Mouse (Mus musculus) intestine, embryonic 15.5 days (tissue): ENCODE data around the gene Hist1h2ac. TPM values are rescaled to one million over a fixed set of nuclear protein-coding genes. Genes with fewer than 3 reads are reported as not detected.
"Not testable (repeated sequence)": the region's sequence is repeated elsewhere in the genome, so short reads cannot be mapped to it uniquely, and the experiment has no call there.

ENCODE experiments used
- ATAC-seq: fragments of 200-750 bp; cut with Nextera tagmentation; 2 replicates; pipeline ENCODE4 v1.8.0; 2017; ENCODE audit warnings: moderate TSS enrichment, moderate library complexity
- H3K27ac ChIP-seq: fragments of 300-500 bp; sonication (generic); 2 replicates; pipeline ENCODE4 v1.5.1; 2015; ENCODE audit warnings: mild to moderate bottlenecking, inconsistent platforms
- H3K27me3 ChIP-seq: fragments of 300-500 bp; sonication (generic); replicated peaks from 2 replicates; pipeline ENCODE4 v1.6.1; 2015; ENCODE audit warnings: inconsistent platforms
- H3K36me3 ChIP-seq: fragments of 300-500 bp; sonication (generic); 2 replicates; pipeline ENCODE4 v1.6.1; 2015; ENCODE audit warnings: inconsistent platforms
- H3K4me1 ChIP-seq: fragments of 300-500 bp; sonication (generic); replicated peaks from 2 replicates; pipeline ENCODE4 v1.6.1; 2015; ENCODE audit warnings: inconsistent platforms
- H3K4me2 ChIP-seq: fragments of 300-500 bp; sonication (generic); replicated peaks from 2 replicates; pipeline ENCODE4 v1.6.1; 2015; ENCODE audit warnings: mild to moderate bottlenecking, inconsistent platforms
- H3K4me3 ChIP-seq: fragments of 300-500 bp; sonication (generic); replicated peaks from 2 replicates; pipeline ENCODE4 v1.5.1; 2015; ENCODE audit warnings: inconsistent platforms
- H3K9ac ChIP-seq: fragments of 300-500 bp; sonication (generic); 2 replicates; pipeline ENCODE4 v1.6.1; 2015; ENCODE audit warnings: inconsistent platforms
- H3K9me3 ChIP-seq: fragments of 300-500 bp; sonication (generic); 2 replicates; pipeline ENCODE4 v1.6.1; 2016; ENCODE audit warnings: inconsistent platforms
- WGBS: fragments of 180-500 bp; shearing (Covaris S2); methylation state at CpG from one replicate; pipeline ENCODE4 v1.1.7; 2015; 5-methylcytosine and 5-hydroxymethylcytosine counted together
- polyA plus RNA-seq: library from polyadenylated mRNA; unstranded; fragments of >200 nt; fragmentation: Nextera tagmentation; extraction: Ambion mirVana; gene quantifications from 2 replicates; pipeline ENCODE4 v1.2.1, GENCODE M21; 2015

Hist1h2ac gene
- polyA plus RNA-seq, 1 experiment from 2014 or later: 1.5 TPM

- no peaks in the 10 kb centered on the region for H3K36me3 ChIP-seq
- peak within 1 kb of the TSS; percentile 44 for H3K4me3 ChIP-seq
- H3K4me2 ChIP-seq: peak within 1 kb of the TSS; percentile 86
- peak; percentile 85 for ATAC-seq
- H3K9ac ChIP-seq: peak within 1 kb of the TSS; percentile 56
- no peak within 1 kb of the TSS; the same call in 1 of the 2 replicates for H3K27ac ChIP-seq
- H3K27me3 ChIP-seq: no peaks in the 10 kb centered on the region
- H3K9me3 ChIP-seq: no peaks in the 10 kb centered on the region
- 3% methylated on average over 17 of the region's 17 CpGs for WGBS
- H3K4me1 ChIP-seq: 0 out of 2 replicates have a peak, but pooled peaks cover 2% of the 10 kb centered on the region
These were observed 26.8 kb upstream of the Hist1h2ac start, which contains the start of gene Hfe for GRCm38 (mm10) chr13:23710374-23711089. Hfe (minus strand) TSS chr13:23710854.

GRCm38 (mm10) chr13:23709714-23710373 is 26.1 kb upstream of the Hist1h2ac start:
- Histone ChIP-seq H3K27ac (no peak overlapping the region), H3K9me3 (no peaks in the 10 kb centered on the region), H3K4me3 (peak overlapping the region; percentile 44), H3K9ac (peak overlapping the region; percentile 56), H3K4me2 (peak overlapping the region; percentile 86), H3K27me3 (no peaks in the 10 kb centered on the region), H3K36me3 (no peaks in the 10 kb centered on the region), H3K4me1 (0 out of 2 replicates have a peak, but pooled peaks cover 2% of the 10 kb centered on the region)
- 30% methylated on average over 15 of the region's 15 CpGs for WGBS
- ATAC-seq: peak; percentile 38

- no peak for ATAC-seq
These were observed 24.9 kb upstream of the Hist1h2ac start for GRCm38 (mm10) chr13:23708654-23709053.

GRCm38 (mm10) chr13:23708041-23708440 is 24.3 kb upstream of the Hist1h2ac start:
- Histone ChIP-seq H3K4me3 (no peak overlapping the region), H3K27ac (no peak overlapping the region), H3K4me1 (0 out of 2 replicates have a peak, but pooled peaks cover 2% of the 10 kb centered on the region), H3K9ac (no peak overlapping the region), H3K4me2 (no peak overlapping the region), H3K36me3 (no peaks in the 10 kb centered on the region), H3K27me3 (no peaks in the 10 kb centered on the region), H3K9me3 (no peaks in the 10 kb centered on the region)
- 85% methylated on average over 4 of the region's 4 CpGs for WGBS
- no peak for ATAC-seq

More at GRCm38 (mm10) chr13:23708654-23709053, 24.9 kb upstream of the Hist1h2ac start:
- WGBS: 67% methylated on average over 4 of the region's 4 CpGs
- Histone ChIP-seq H3K36me3 (no peaks in the 10 kb centered on the region), H3K9ac (no peak overlapping the region), H3K4me2 (no peak overlapping the region), H3K9me3 (no peaks in the 10 kb centered on the region), H3K4me3 (no peak overlapping the region), H3K27me3 (no peaks in the 10 kb centered on the region), H3K4me1 (0 out of 2 replicates have a peak, but pooled peaks cover 2% of the 10 kb centered on the region), H3K27ac (no peak overlapping the region)

GRCm38 (mm10) chr13:23706771-23707170 is 23.0 kb upstream of the Hist1h2ac start:
- ATAC-seq: no peak
- Histone ChIP-seq H3K27ac (no peak overlapping the region), H3K9ac (no peak overlapping the region), H3K27me3 (no peaks in the 10 kb centered on the region), H3K4me2 (no peak overlapping the region), H3K9me3 (no peaks in the 10 kb centered on the region), H3K4me3 (no peak overlapping the region), H3K4me1 (0 out of 2 replicates have a peak, but pooled peaks cover 2% of the 10 kb centered on the region), H3K36me3 (no peaks in the 10 kb centered on the region)
- WGBS: 94% methylated on average over 12 of the region's 12 CpGs

GRCm38 (mm10) chr13:23705751-23706356 is 22.1 kb upstream of the Hist1h2ac start:
- Histone ChIP-seq H3K36me3 (no peaks in the 10 kb centered on the region), H3K4me3 (no peak overlapping the region), H3K9ac (no peak overlapping the region), H3K9me3 (no peaks in the 10 kb centered on the region), H3K27me3 (no peaks in the 10 kb centered on the region), H3K4me1 (peaks cover 5% of the 10 kb centered on the region), H3K27ac (no peak overlapping the region), H3K4me2 (no peak overlapping the region)
- WGBS: 89% methylated on average over 7 of the region's 7 CpGs
- ATAC-seq: no peak

GRCm38 (mm10) chr13:23702801-23703200 is 19.1 kb upstream of the Hist1h2ac start:
- WGBS: 77% methylated on average over 2 of the region's 2 CpGs
- not testable (repeated sequence) for H3K27ac ChIP-seq, H3K9me3 ChIP-seq, H3K4me1 ChIP-seq, H3K9ac ChIP-seq, H3K27me3 ChIP-seq, H3K36me3 ChIP-seq, ATAC-seq, H3K4me3 ChIP-seq, H3K4me2 ChIP-seq

GRCm38 (mm10) chr13:23702220-23702619 is 18.5 kb upstream of the Hist1h2ac start:
- no peak overlapping the region for H3K4me2 ChIP-seq
- WGBS: 74% methylated on average over 4 of the region's 4 CpGs

GRCm38 (mm10) chr13:23700786-23701520 is 17.2 kb upstream of the Hist1h2ac start:
- WGBS: 25% methylated on average over 8 of the region's 8 CpGs
- ATAC-seq: peak; percentile 67
- Histone ChIP-seq H3K4me3 (no peak overlapping the region), H3K36me3 (no peaks in the 10 kb centered on the region), H3K9me3 (no peaks in the 10 kb centered on the region), H3K9ac (peak overlapping the region; percentile 20; the same call in 1 of the 2 replicates), H3K4me1 (peaks cover 8% of the 10 kb centered on the region), H3K27me3 (no peaks in the 10 kb centered on the region), H3K27ac (no peak overlapping the region), H3K4me2 (no peak overlapping the region)

More at GRCm38 (mm10) chr13:23702220-23702619, 18.5 kb upstream of the Hist1h2ac start:
- Histone ChIP-seq H3K27ac (no peak overlapping the region), H3K4me3 (no peak overlapping the region), H3K36me3 (no peaks in the 10 kb centered on the region), H3K9me3 (no peaks in the 10 kb centered on the region), H3K4me1 (peaks cover 5% of the 10 kb centered on the region), H3K9ac (no peak overlapping the region), H3K27me3 (no peaks in the 10 kb centered on the region)
- ATAC-seq: no peak

- peaks cover 10% of the 10 kb centered on the region for H3K4me1 ChIP-seq
- no peaks in the 10 kb centered on the region for H3K36me3 ChIP-seq
- H3K9me3 ChIP-seq: no peaks in the 10 kb centered on the region
- no peaks in the 10 kb centered on the region for H3K27me3 ChIP-seq
- H3K4me2 ChIP-seq: no peak overlapping the region
- no peak for ATAC-seq
- WGBS: 65% methylated on average over 3 of the region's 3 CpGs
- H3K4me3 ChIP-seq: no peak overlapping the region
- H3K9ac ChIP-seq: no peak overlapping the region
- H3K27ac ChIP-seq: no peak overlapping the region
These were observed 16.0 kb upstream of the Hist1h2ac start for GRCm38 (mm10) chr13:23699767-23700166.

- Histone ChIP-seq H3K9me3 (no peaks in the 10 kb centered on the region), H3K27me3 (no peaks in the 10 kb centered on the region), H3K4me3 (no peak overlapping the region), H3K4me1 (peaks cover 10% of the 10 kb centered on the region), H3K27ac (peak overlapping the region; percentile 75), H3K36me3 (no peaks in the 10 kb centered on the region), H3K4me2 (peak overlapping the region; percentile 49), H3K9ac (no peak overlapping the region)
- no peak for ATAC-seq
- WGBS: 73% methylated on average over 6 of the region's 6 CpGs
These were observed 15.2 kb upstream of the Hist1h2ac start for GRCm38 (mm10) chr13:23698996-23699395.

GRCm38 (mm10) chr13:23698300-23698693 is 14.5 kb upstream of the Hist1h2ac start, which contains the start of gene Hist1h4c:
Hist1h4c (minus strand) TSS chr13:23698454.
- WGBS: 0% methylated on average over 20 of the region's 22 CpGs
- Histone ChIP-seq H3K27ac (peak within 1 kb of the TSS; percentile 88), H3K4me1 (peaks cover 10% of the 10 kb centered on the region), H3K9ac (peak within 1 kb of the TSS; percentile 60), H3K27me3 (no peaks in the 10 kb centered on the region), H3K4me3 (peak within 1 kb of the TSS; percentile 44), H3K4me2 (peak within 1 kb of the TSS; percentile 67), H3K9me3 (no peaks in the 10 kb centered on the region), H3K36me3 (no peaks in the 10 kb centered on the region)
- ATAC-seq: peak; percentile 97
